Mouse (Mus musculus) lung, embryonic 14.5 days (tissue): Measurements from ENCODE around the gene Atp6v1g1. TPM values are rescaled to one million over a fixed set of nuclear protein-coding genes. Genes with fewer than 3 reads are reported as not detected.
A peak's percentile ranks its signal among the peaks of the same experiment; 100 is the strongest.

Experiments
- ATAC-seq: fragments of 200-750 bp; cut with Nextera tagmentation; 2 replicates; pipeline ENCODE4 v1.8.0; 2017; ENCODE audit warnings: mild to moderate bottlenecking, moderate TSS enrichment, moderate library complexity; ENCODE audit not compliant: insufficient read depth
- DNase-seq: peaks from one replicate; pipeline ENCODE4 v3.0.0-alpha.2; 2015
- H3K27ac ChIP-seq: fragments of 300-500 bp; sonication (generic); 2 replicates; pipeline ENCODE4 v1.5.1; 2014; ENCODE audit warnings: low read depth, mild to moderate bottlenecking, moderate library complexity
- H3K27me3 ChIP-seq: fragments of 300-500 bp; sonication (generic); 2 replicates; pipeline ENCODE4 v1.6.1; 2014; ENCODE audit warnings: low read length, control low read depth; ENCODE audit not compliant: insufficient read depth
- H3K36me3 ChIP-seq: fragments of 300-500 bp; sonication (generic); 2 replicates; pipeline ENCODE4 v1.6.1; 2014; ENCODE audit warnings: control low read depth; ENCODE audit not compliant: insufficient read depth
- H3K4me1 ChIP-seq: fragments of 300-500 bp; sonication (generic); 2 replicates; pipeline ENCODE4 v1.6.1; 2014; ENCODE audit warnings: antibody characterized with exemption, control low read depth; ENCODE audit not compliant: insufficient read depth
- H3K4me2 ChIP-seq: fragments of 300-500 bp; sonication (generic); 2 replicates; pipeline ENCODE4 v1.6.1; 2014; ENCODE audit warnings: mild to moderate bottlenecking
- H3K4me3 ChIP-seq: fragments of 300-500 bp; sonication (generic); 2 replicates; pipeline ENCODE4 v1.5.1; 2014; ENCODE audit warnings: low read depth, low read length
- H3K9ac ChIP-seq: fragments of 300-500 bp; sonication (generic); 2 replicates; pipeline ENCODE4 v1.6.1; 2014
- H3K9me3 ChIP-seq: fragments of 300-500 bp; sonication (generic); 2 replicates; pipeline ENCODE4 v1.6.1; 2016; ENCODE audit warnings: low read depth, low read length, control low read depth
- CTCF ChIP-seq: IDR thresholded peaks from 2 replicates; pipeline ENCODE4 v1.5.1; 2016; ENCODE audit warnings: antibody characterized with exemption, low read depth
- WGBS: fragments of 180-500 bp; shearing (Covaris S2); extraction: QIAGEN DNeasy Blood & Tissue Kit; methylation state at CpG from one replicate; pipeline ENCODE4 v1.1.7; 2014; 5-methylcytosine and 5-hydroxymethylcytosine counted together
- polyA plus RNA-seq: library from polyadenylated mRNA; unstranded; fragments of >200 nt; fragmentation: Nextera tagmentation; extraction: Ambion mirVana; gene quantifications from 2 replicates; pipeline ENCODE4 v1.2.1, GENCODE M21; 2014

Gene Atp6v1g1
- polyA plus RNA-seq, 1 experiment from 2014 or later = 228 TPM

DNA sequence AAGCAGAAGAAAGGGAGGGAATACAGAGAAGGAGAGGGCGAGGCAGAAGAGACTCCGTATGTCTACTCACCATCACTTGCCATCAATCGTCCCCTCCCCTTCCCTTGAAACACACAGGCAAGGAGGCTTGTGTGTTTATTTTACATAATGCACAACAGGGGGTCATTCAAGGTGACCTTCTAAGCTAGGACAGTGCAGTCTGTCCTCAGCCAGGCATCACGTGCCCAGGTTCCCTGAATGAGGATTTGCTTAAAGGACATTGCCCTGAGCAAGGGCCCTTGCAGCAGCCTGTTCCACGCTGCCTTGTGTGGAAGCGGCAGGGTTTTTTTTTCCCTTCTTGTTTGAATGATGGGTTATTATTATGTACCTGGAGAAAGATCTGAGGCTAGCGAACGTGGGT is 19.1 kb upstream of the Atp6v1g1 start:
- no peak for TF ChIP-seq CTCF
- DNase-seq = no peak
- 68% methylated on average over 8 of the region's 8 CpGs for WGBS
- Histone ChIP-seq H3K27me3 (no peaks in the 10 kb centered on the region), H3K9ac (no peak overlapping the region), H3K27ac (no peak overlapping the region), H3K4me1 (no peaks in the 10 kb centered on the region), H3K4me3 (no peak overlapping the region), H3K36me3 (no peaks in the 10 kb centered on the region), H3K9me3 (no peaks in the 10 kb centered on the region), H3K4me2 (no peak overlapping the region)
- no peak for ATAC-seq

DNA sequence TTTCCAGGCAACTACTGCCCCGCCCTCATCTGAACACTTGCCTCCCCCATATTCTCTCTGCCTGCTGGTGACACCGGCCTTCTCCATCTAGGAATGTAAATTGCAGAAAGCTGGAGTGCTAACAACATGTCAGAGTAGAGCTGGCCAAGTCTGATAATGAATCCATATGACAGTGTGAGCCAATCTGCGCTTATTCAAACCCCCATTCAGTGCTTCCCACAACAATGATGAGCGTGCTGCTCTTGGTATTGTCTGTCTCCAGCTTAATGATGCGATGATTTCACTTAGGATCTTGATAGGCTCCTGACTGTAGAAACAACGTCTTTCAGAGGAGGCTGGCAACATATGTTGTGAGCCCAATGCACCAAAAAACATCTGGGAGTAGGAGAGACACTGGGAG is 15.6 kb upstream of the Atp6v1g1 start:
- no peak for TF ChIP-seq CTCF
- no peak for ATAC-seq
- peak; percentile 11 for DNase-seq
- H3K4me2 ChIP-seq = no peak overlapping the region
- no peaks in the 10 kb centered on the region for H3K36me3 ChIP-seq
- H3K4me3 ChIP-seq = no peak overlapping the region
- H3K4me1 ChIP-seq = no peaks in the 10 kb centered on the region
- H3K27ac ChIP-seq = no peak overlapping the region
- 66% methylated on average over 6 of the region's 6 CpGs for WGBS
- no peaks in the 10 kb centered on the region; the same call in 1 of the 2 replicates for H3K27me3 ChIP-seq
- no peak overlapping the region for H3K9ac ChIP-seq
- no peaks in the 10 kb centered on the region for H3K9me3 ChIP-seq

DNA sequence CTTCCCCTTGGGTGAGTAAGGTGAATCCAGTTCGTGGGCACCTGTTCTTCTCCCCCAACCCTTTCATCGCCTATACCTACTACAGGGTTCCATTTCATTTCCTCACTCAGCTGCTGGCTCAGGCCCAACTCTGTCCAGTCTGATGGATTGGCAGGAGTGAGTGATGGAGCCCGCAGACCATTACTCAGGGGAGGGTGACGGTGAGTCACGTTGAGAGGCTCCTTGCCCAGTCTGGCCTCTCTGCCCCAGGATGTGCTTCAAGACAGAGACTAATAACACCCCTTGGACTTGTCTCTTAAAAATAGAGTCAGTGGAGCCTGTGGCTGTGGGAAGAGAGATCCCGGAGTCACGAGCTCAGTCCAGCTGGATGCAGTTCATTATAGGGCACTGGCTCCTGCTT is 14.2 kb upstream of the Atp6v1g1 start:
- Histone ChIP-seq H3K4me2 (no peak overlapping the region), H3K27me3 (no peaks in the 10 kb centered on the region; the same call in 1 of the 2 replicates), H3K9ac (no peak overlapping the region), H3K9me3 (no peaks in the 10 kb centered on the region), H3K36me3 (no peaks in the 10 kb centered on the region), H3K4me3 (no peak overlapping the region), H3K27ac (no peak overlapping the region), H3K4me1 (no peaks in the 10 kb centered on the region)
- ATAC-seq (no peak), DNase-seq (no peak)
- TF ChIP-seq CTCF = no peak
- 63% methylated on average over 7 of the region's 7 CpGs for WGBS

- WGBS = 72% methylated on average over 4 of the region's 4 CpGs
Measured at GRCm38 (mm10) chr4:63537602-63538001, 7.0 kb upstream of the Atp6v1g1 start.

GRCm38 (mm10) chr4:63542209-63542608 is 2.4 kb upstream of the Atp6v1g1 start:
- Histone ChIP-seq H3K9me3 (no peaks in the 10 kb centered on the region), H3K9ac (no peak overlapping the region), H3K27ac (no peak overlapping the region), H3K4me1 (peaks cover 13% of the 10 kb centered on the region), H3K36me3 (no peaks in the 10 kb centered on the region), H3K27me3 (no peaks in the 10 kb centered on the region), H3K4me2 (no peak overlapping the region), H3K4me3 (no peak overlapping the region)
- 36% methylated on average over 2 of the region's 2 CpGs for WGBS
- TF ChIP-seq CTCF = no peak
- DNase-seq (no peak), ATAC-seq (no peak)

More at GRCm38 (mm10) chr4:63537602-63538001, 7.0 kb upstream of the Atp6v1g1 start:
- Histone ChIP-seq H3K27ac (no peak overlapping the region), H3K4me3 (no peak overlapping the region), H3K9ac (no peak overlapping the region), H3K4me1 (no peaks in the 10 kb centered on the region), H3K36me3 (no peaks in the 10 kb centered on the region), H3K9me3 (no peaks in the 10 kb centered on the region), H3K4me2 (no peak overlapping the region), H3K27me3 (no peaks in the 10 kb centered on the region)
- DNase-seq = no peak
- ATAC-seq = no peak
- no peak for TF ChIP-seq CTCF

DNA sequence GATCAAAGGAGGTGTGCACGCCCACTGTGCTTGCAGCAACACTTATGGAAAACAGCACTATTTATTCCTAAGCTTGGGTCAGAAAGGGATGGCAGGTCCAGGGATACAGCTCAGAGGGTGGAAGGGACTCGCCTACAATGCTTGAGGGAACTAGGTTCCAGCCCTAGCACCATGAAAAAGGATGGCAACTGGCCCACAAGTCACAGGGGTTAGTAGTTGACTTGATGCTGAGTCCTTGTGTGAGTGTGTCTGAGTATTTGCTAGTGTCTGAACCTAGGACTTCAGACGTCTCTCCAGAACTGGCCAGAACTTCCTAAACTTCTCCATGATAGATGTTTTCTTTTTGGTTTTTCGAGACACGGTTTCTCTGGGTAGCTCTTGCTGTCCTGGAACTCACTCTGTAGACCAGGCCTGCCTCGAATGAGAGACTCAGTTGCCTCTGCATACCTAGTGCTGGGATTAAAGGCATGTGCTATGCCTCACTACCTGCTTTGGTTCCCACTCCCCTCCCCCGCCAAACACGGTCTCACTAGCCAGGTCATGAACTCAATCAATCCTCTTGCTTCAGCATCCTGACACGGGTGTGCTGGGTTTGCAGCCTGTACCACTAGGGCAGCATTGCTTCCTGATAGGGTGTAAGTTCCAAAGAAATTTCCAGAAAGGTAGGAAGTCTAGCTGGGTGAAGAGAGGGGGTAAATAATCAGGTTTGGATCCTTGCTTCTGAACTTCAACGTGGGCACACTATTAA is 652 bp upstream of the Atp6v1g1 start:
- H3K9me3 ChIP-seq = no peaks in the 10 kb centered on the region
- peaks cover 14% of the 10 kb centered on the region for H3K36me3 ChIP-seq
- peak overlapping the region; percentile 90 for H3K4me3 ChIP-seq
- H3K9ac ChIP-seq = no peak overlapping the region
- WGBS = 44% methylated on average over 10 of the region's 10 CpGs
- 0 out of 2 replicates have a peak overlapping the region, but pooled peaks have one; percentile 4 for H3K27ac ChIP-seq
- no peak for DNase-seq
- H3K4me2 ChIP-seq = peak overlapping the region; percentile 55
- H3K4me1 ChIP-seq = peaks cover 13% of the 10 kb centered on the region
- H3K27me3 ChIP-seq = no peaks in the 10 kb centered on the region
- TF ChIP-seq CTCF = peak; percentile 29
- ATAC-seq = peak; percentile 65

GRCm38 (mm10) chr4:63545231-63545958 is 823 bp downstream of the Atp6v1g1 start:
- H3K4me3 ChIP-seq = peak overlapping the region; percentile 90
- TF ChIP-seq CTCF = no peak
- DNase-seq = peak; percentile 26
- peak overlapping the region; percentile 88 for H3K4me2 ChIP-seq
- no peaks in the 10 kb centered on the region for H3K9me3 ChIP-seq
- H3K27ac ChIP-seq = peak overlapping the region; percentile 79; the same call in 1 of the 2 replicates
- no peaks in the 10 kb centered on the region for H3K27me3 ChIP-seq
- H3K9ac ChIP-seq = peak overlapping the region; percentile 89
- no peak; the same call in 1 of the 2 replicates for ATAC-seq
- peaks cover 23% of the 10 kb centered on the region for H3K36me3 ChIP-seq
- H3K4me1 ChIP-seq = peaks cover 13% of the 10 kb centered on the region
- 17% methylated on average over 26 of the region's 26 CpGs for WGBS
